Mouse (Mus musculus) bone marrow macrophage, adult 2 months (primary cell): ENCODE measurements around the gene Gbp6.
"Not testable (repeated sequence)": the region's sequence is repeated elsewhere in the genome, so short reads cannot be mapped to it uniquely, and the experiment has no call there.

Experiments
- CTCF ChIP-seq: IDR thresholded peaks from 2 replicates; pipeline ENCODE4 v1.5.1; 2012; ENCODE audit warnings: low read depth, mild to moderate bottlenecking, low read length, moderate library complexity
- POLR2A ChIP-seq: IDR thresholded peaks from 2 replicates; pipeline ENCODE4 v1.6.1; 2012; ENCODE audit warnings: mild to moderate bottlenecking, low read depth, low read length, borderline replicate concordance

GRCm38 (mm10) chr5:105260673-105261072, 32.8 kb downstream of the Gbp6 start:
- not testable (repeated sequence) for TF ChIP-seq POLR2A, CTCF
